Mouse (Mus musculus) inflammation-experienced regulatory T-cells (primary cell): ENCODE measurements around the gene Olfr466. TPM values are rescaled to one million over a fixed set of nuclear protein-coding genes. Genes with fewer than 3 reads are reported as not detected.

Source experiments
- polyA plus RNA-seq, 2 experiments: library from polyadenylated mRNA; unstranded; fragments of 100-300 nt; shearing (Covaris generic); gene quantifications; one replicate each; pipeline ENCODE4 v1.2.1; 2017

The Olfr466 gene
- polyA plus RNA-seq: 1 to 10 TPM in 1 of 2 experiments, under 1 TPM in 1; 0.34 to 1.6 TPM

DNA sequence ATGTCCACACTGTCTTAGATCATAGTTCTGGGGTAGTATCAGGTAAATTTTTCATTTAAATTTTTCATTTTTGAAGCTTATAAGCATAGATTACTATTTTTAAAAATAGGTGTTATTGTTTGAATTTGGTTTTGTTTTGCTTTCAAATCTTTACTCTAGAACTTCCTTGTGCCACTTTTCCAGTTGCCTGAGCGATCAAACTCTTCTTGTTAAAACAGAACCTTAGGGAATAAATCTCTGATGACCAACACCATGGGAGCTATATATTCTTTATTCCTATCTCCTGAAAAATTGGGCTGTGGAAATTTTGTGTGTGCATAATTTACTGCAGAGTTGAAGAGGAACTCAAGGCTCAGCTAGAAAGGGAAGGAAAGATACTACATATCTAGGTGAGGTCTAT is at the start of gene Olfr466:
Olfr466 (plus strand) TSS at position 301 of the 400 bp plus-strand sequence.

DNA sequence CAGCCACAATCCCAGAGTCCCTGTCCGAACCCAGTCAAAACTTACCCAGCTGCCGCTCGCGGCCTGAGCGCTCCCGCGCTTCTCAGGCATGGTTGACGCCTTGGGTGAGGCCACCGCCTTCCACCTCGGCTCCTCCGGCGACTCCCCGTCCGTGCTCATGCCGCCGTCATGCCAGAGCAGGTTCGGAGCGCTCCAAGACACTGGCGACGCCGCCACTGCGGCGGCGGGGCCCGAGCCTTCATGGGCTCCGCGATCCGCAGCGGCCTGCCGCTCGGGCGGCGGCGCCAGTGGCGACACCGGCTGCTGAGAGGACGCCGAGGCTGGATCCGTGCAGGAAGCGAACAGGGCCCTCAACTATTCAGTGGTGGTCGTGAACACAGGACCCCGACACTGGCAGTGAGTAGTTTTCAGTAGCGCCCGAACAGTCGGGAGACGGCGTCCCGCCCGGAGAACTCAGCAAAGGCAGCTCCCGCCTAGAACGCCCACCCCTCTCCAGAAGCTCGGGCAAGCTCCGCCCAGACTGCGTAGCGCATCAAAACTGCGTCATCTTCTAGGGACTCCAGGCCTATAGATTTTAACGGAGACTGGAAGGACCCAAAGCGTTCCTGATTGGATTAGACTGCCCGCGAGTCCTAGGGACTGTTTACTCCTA is 37.5 kb upstream of the Olfr466 start, which contains the start of gene Mfsd14b:
Mfsd14b (minus strand) TSS at position 517 of the 652 bp plus-strand sequence.

GRCm38 (mm10) chr13:65137789-65138188 is 12.3 kb upstream of the Olfr466 start, which contains the start of gene Olfr465-ps1:
TSS of gene Olfr465-ps1 (plus strand) at chr13:65138089.

Other genes with a start within 250 kb of the Olfr466 start
- under 1 TPM in 1 of 2 experiments, not detected in 1; 0.40 TPM for gene Cntnap3, start 246.3 kb upstream of the Olfr466 start, polyA plus RNA-seq
- gene Spata31, start 232.8 kb upstream of the Olfr466 start, polyA plus RNA-seq: under 1 TPM; 0.05 to 0.82 TPM
- not detected for gene Spata31d1c, start 117.2 kb upstream of the Olfr466 start, polyA plus RNA-seq
- gene Prss47, start 97.5 kb upstream of the Olfr466 start, polyA plus RNA-seq: not detected
- 10 to 100 TPM; 61.9 to 82.8 TPM for gene Mfsd14b, start 37.3 kb upstream of the Olfr466 start, polyA plus RNA-seq
- not detected for gene Olfr465-ps1, start 12.2 kb upstream of the Olfr466 start, polyA plus RNA-seq
- not detected for gene Nlrp4f, start 55.7 kb downstream of the Olfr466 start, polyA plus RNA-seq
- gene Gm10775, start 109.3 kb downstream of the Olfr466 start, polyA plus RNA-seq: under 1 TPM in 1 of 2 experiments, not detected in 1; 0.32 TPM
- gene Zfp369, start 128.6 kb downstream of the Olfr466 start, polyA plus RNA-seq: 10 to 100 TPM; 14.1 to 14.9 TPM